Mouse (Mus musculus) liver, embryonic 14 days (tissue): ENCODE measurements around the gene Elac2. TPM values are rescaled to one million over a fixed set of nuclear protein-coding genes. Genes with fewer than 3 reads are reported as not detected.

Experiments used
- polyA plus RNA-seq: library from polyadenylated mRNA; depleted of rRNA; stranded (reverse); fragments of >200 nt; gene quantifications from 2 replicates; pipeline ENCODE4 v1.2.3, GENCODE M21; 2012; rRNA removed

The Elac2 gene
- 9.4 and 12.0 TPM in 2 replicates for polyA plus RNA-seq

DNA sequence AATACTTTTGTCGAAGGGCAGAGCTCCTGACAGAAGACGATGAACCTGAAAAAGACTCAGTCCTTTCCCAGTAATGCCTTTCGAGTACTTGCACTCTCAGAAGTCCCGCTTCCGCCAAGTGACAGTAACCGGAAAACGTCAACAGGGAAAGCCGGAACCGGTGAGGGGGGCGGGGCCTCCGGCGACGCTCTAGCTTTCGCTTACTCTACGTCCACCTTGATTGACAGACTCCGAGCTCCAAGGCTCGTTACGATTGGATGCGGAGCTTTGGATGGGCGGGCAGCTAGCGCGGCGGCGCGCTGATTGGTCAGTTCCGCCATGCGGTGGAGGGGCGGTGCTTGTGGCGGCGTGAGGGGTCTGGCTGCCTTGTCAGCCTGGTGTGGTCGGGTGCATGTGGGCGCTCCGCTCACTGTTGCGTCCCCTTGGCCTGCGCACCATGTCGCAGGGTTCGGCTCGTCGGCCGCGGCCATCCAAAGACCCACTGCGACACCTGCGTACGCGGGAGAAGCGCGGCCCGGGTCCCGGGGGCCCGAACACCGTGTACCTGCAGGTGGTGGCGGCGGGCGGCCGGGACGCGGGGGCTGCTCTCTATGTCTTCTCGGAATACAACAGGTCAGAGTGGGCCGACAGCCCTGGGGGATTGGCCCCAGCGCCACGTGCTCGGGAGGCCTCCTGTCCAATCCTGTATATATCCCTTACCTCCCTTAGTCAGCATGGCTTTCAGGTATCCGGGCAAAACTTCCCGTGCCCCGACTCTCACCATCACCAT is at the start of gene Elac2:
Elac2 (plus strand) TSS at position 319 of the 769 bp plus-strand sequence.

Other genes with a start within 250 kb of the Elac2 start
- not detected in 2 replicates for gene 1700086D15Rik, start 180.9 kb downstream of the Elac2 start, polyA plus RNA-seq
- gene Arhgap44, start 183.9 kb downstream of the Elac2 start, polyA plus RNA-seq, result 0.32 and 0.45 TPM in 2 replicates